Mouse (Mus musculus) lung, postnatal 10 days (tissue): ENCODE measurements at regions not wholly inside any gene's neighbourhood (a gene's known extent, or its start where the extent isn't known, plus 50 kb on each side); places are given as distances from the start of the nearest gene placed in this dataset.
"Not testable (repeated sequence)": the region's sequence is repeated elsewhere in the genome, so short reads cannot be mapped to it uniquely, and the experiment has no call there.

Source experiments
- DNase-seq: peaks from one replicate; pipeline ENCODE4 v3.0.0; 2021

DNA sequence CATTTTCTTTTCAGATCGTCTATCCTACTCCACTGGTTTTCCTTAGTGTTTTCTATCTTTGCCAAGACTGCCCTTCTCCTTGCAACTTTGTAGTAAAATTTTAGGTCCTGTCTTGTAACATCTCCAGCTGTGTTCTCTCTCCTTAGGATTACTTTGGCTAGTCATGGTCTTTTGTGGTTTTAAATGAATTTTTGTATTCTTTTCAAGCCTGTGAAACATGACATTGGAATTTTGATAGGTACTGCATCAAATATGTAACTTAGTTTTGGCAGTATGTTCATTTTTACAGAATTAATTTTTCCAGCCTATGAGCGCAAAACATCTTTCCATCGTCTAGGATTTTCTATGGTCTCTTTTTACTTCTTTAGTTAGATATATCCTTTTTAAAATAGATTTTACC is 88.6 kb upstream of the Gm5148 start:
- DNase-seq: no peak

DNA sequence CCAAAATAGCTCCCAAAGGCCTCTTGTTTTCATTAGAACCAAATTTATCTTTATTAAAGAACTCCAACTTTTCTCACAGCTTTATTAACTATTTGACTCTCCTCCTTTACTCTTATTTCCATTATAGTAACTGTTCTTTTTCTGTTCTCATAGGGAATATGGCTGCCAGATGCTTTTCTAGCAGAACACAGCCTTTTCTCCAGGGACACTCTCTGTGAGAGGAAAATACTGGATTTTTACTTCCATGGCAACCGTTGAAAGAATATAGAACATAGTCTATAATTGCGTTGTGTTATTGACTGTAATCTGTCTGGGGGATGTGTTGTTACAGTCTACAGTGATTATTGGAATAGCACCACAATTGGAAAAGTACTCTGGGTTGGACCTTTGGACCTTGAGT is 87.1 kb upstream of the Gm5148 start:
- no peak for DNase-seq

GRCm38 (mm10) chr3:37810763-37811162 is 86.5 kb upstream of the Gm5148 start:
- DNase-seq: no peak

- DNase-seq: no peak
Measured at GRCm38 (mm10) chr3:37805805-37806148, 81.5 kb upstream of the Gm5148 start.

- no peak for DNase-seq
Measured at GRCm38 (mm10) chr3:37804941-37805804, 80.9 kb upstream of the Gm5148 start.

DNA sequence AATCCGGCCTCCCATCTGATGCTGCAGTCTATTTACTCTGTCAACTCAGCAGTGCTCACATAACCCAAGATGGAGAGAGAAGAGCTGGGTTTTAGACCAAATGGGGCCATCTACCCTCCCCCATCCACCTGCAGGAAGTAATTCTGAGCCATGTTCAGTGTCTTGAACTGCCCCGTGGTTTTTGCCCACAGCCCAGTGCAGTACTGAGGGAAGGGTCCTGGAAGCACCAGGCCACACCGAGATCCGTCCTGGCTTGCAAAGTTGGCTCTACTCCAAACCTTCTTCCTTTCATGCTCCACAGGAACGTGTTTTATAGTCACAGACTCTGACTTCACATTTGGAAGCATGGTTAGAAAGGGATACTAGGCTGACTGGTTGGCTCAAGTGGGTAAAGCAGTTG is 80.0 kb upstream of the Gm5148 start:
- no peak for DNase-seq

DNA sequence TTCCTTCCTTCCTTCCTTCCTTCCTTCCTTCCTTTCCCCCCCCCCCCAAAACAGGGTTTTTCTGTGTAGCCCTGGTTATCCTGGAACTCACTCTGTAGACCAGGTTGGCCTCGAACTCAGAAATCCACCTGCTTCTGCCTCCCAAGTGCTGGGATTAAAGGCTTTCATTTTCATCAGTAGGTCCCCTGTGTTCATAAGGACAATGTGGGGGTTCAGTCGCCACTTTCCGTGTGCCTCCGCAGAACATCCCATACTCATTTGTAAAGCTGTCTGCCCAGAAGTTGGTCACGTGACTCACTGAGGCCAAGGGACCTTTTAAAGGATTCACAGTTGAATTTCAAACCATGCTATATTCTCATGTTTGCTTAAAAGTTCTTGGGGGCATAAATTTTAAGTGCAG is 79.5 kb upstream of the Gm5148 start:
- DNase-seq: not testable (repeated sequence)

DNA sequence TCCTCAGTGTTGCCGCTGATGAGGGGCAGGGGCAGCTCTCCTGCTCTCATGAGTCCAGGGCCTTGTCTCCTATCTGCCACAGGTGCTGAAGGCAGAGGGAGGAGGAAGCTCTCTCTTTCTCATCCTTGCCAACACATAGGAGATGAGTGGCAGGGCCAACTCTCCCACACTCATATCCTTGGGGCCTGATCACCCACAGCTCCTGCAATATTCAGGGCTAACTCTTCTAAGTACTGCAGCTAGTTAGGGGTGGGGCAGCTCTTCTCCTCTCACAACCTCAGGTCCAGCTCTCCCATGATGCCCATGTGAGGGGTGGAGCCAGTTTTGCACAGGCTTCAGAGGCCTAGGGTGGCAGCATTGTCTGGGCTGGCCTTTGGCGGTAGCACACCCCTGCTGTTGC is 77.3 kb upstream of the Gm5148 start:
- no peak for DNase-seq

GRCm38 (mm10) chr3:37799809-37800208 is 75.5 kb upstream of the Gm5148 start:
- DNase-seq: no peak

DNA sequence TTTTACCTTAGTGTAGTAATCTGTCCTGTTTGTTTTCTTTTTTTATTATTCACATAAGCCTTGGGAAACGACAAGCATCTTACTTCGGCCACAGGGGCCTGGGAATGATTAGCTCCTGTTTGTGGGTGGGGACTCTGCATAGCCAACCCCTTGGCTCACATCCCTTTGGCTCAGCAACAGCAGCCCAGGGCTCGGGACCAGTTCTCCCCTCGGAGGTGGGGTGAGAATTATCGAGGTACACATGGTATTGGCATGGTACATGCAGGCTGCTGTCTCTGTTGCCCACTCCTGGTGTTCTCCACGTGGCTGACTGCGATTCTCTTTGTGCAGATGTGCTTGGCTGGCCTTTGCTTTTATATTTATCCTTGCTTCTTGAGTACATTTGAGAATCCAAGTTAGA is 65.4 kb upstream of the Gm5148 start:
- no peak for DNase-seq

DNA sequence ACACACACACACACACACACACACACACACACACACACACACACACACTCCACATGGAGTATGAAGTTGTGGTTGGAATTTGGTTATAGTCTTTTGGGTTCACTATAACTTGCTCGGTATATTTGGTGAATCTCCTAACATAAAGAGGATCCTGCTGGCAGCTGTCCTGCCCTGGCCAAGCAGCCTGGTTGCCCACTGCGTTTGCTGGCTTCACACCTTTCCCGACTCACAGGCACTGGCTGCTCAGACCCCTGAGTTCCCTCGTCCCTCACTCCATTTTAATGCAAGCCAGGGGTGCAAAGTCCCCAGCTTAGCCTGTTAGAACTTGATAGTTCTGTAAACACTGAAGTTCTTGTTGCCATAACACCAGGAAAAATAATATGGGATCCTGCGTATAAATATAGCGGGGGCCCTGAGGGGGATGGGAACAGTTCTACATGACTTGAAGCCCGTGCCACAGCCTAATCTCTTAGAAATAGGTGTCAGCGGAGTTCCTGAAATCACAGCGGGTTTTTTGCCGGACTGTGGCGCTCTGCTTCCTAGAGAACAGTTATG is 64.9 kb upstream of the Gm5148 start:
- DNase-seq: no peak

DNA sequence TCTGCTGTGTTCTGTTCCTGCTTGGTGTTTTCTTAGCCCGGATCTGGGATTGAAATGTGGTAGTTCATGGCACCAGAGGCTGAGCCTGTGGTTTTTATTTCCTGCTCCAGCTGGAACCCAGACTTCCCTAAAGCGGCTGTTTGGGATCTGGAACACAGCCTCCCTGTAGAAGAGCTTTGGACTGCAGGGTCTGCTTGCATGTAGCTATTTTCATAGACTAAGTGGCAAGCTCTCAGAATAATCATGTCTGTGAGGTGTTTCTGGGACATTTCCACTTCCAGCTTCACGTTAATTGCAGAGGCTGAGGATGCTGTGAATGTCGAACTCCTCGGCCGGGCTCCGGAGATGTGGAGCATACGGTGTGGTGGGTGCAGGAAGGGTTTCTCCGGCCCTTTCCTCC is 64.1 kb upstream of the Gm5148 start:
- DNase-seq: no peak

GRCm38 (mm10) chr3:37786792-37787191 is 62.5 kb upstream of the Gm5148 start:
- peak; percentile 40 for DNase-seq

GRCm38 (mm10) chr3:37781086-37781485 is 56.8 kb upstream of the Gm5148 start:
- no peak for DNase-seq

DNA sequence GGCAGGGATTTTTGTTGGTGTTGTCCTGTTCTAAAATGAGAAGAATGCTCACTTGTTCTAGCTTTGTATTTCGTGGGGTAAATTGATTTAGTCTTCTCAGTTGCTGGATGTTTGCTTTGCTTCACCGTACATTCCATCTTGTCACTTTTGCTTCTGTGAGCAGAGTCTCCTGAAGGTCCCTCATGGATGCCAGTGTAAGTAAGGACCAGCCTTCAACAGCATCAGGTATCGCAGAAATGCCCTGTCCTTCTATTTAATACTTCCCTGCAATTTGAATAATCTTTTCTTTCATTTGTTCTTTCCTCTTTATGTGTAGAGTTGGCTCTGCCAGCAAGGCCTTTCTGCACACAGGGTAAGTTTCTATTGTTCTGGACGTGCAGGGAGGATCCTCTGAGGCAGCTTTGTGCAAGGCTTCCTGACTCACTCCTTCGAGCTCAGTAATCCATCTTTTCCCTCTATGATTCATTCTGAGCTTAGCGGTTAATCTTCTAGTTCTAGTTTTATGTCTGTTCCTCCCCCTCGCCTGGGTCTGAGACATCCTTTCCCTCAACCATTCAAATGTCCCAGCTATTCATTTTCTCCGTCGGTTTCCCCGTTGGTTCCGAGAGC is 55.7 kb upstream of the Gm5148 start:
- DNase-seq: no peak

DNA sequence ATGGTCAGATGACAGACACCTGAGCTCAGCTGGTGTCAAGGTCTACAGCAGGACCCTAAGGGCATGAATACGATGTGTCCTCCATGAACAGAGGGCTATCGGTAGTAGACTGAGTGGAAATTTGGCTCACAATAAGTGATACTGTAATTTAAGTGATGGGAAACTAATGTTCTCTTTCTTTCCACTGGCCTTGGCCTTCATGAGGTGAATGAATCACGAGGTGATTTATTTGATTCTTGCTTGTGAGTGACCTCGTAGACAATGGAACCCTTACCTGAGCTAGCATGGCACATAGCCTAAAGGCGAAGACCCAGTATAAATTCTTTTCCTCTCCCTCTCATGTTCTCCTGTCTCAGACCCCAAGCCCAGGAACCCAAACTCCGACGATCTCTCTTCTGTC is 54.1 kb upstream of the Gm5148 start:
- DNase-seq: no peak

- DNase-seq: no peak
Measured at GRCm38 (mm10) chr3:37776224-37776623, 51.9 kb upstream of the Gm5148 start.
